Mouse (Mus musculus) limb, embryonic 14.5 days (tissue): ENCODE results near the gene Hoxd8. TPM values are rescaled to one million over a fixed set of nuclear protein-coding genes. Genes with fewer than 3 reads are reported as not detected.

ENCODE experiments used
- ATAC-seq: fragments of 200-750 bp; cut with Nextera tagmentation; 2 replicates; pipeline ENCODE4 v1.8.0; 2017; ENCODE audit warnings: low read depth, moderate number of reproducible peaks, moderate TSS enrichment; ENCODE audit not compliant: low FRiP score
- DNase-seq: peaks from one replicate; pipeline ENCODE4 v3.0.0-alpha.2; 2015; ENCODE audit warnings: low spot score
- H3K27ac ChIP-seq: fragments of 300-500 bp; sonication (generic); replicated peaks from 2 replicates; pipeline ENCODE4 v1.5.1; 2014; ENCODE audit warnings: low read depth, mild to moderate bottlenecking, low read length, moderate library complexity, mixed read lengths
- H3K27me3 ChIP-seq: fragments of 300-500 bp; sonication (generic); 2 replicates; pipeline ENCODE4 v1.6.1; 2014; ENCODE audit warnings: low read length, mixed read lengths; ENCODE audit not compliant: control insufficient read depth, insufficient read depth
- H3K36me3 ChIP-seq: fragments of 300-500 bp; sonication (generic); 2 replicates; pipeline ENCODE4 v1.6.1; 2014; ENCODE audit warnings: mild to moderate bottlenecking, low read length, moderate library complexity, mixed read lengths; ENCODE audit not compliant: control insufficient read depth, insufficient read depth
- H3K4me1 ChIP-seq: fragments of 300-500 bp; sonication (generic); 2 replicates; pipeline ENCODE4 v1.6.1; 2014; ENCODE audit warnings: antibody characterized with exemption, low read length, mixed read lengths; ENCODE audit not compliant: control insufficient read depth, insufficient read depth
- H3K4me2 ChIP-seq: fragments of 300-500 bp; sonication (generic); replicated peaks from 2 replicates; pipeline ENCODE4 v1.6.1; 2014; ENCODE audit warnings: low read depth, mild to moderate bottlenecking, low read length, moderate library complexity; ENCODE audit not compliant: severe bottlenecking
- H3K4me3 ChIP-seq: fragments of 300-500 bp; sonication (generic); replicated peaks from 2 replicates; pipeline ENCODE4 v1.5.1; 2014; ENCODE audit warnings: low read length
- H3K9ac ChIP-seq: fragments of 300-500 bp; sonication (generic); 2 replicates; pipeline ENCODE4 v1.6.1; 2014; ENCODE audit warnings: mild to moderate bottlenecking, low read depth, low read length, moderate library complexity; ENCODE audit not compliant: severe bottlenecking
- H3K9me3 ChIP-seq: fragments of 300-500 bp; sonication (generic); 2 replicates; pipeline ENCODE4 v1.6.1; 2016; ENCODE audit warnings: low read length; ENCODE audit not compliant: control insufficient read depth
- POLR2A ChIP-seq: fragments of 200-500 bp; IDR thresholded peaks from 2 replicates; pipeline ENCODE4 v1.8.0; 2012; ENCODE audit warnings: inconsistent platforms, mild to moderate bottlenecking, moderate library complexity, borderline replicate concordance; ENCODE audit not compliant: insufficient read depth, insufficient read length; ENCODE audit errors: extremely low read depth
- WGBS: fragments of 180-500 bp; shearing (Covaris S2); extraction: QIAGEN DNeasy Blood & Tissue Kit; methylation state at CpG from one replicate; pipeline ENCODE4 v1.1.7; 2014; 5-methylcytosine and 5-hydroxymethylcytosine counted together
- polyA plus RNA-seq, 2 experiments: library from polyadenylated mRNA; depleted of rRNA in 1 of 2; stranded (reverse) in 1 of 2; unstranded in 1 of 2; fragments of >200 nt; fragmentation: Nextera tagmentation in 1 of 2; extraction: Ambion mirVana in 1 of 2; gene quantifications; 2 replicates each; pipeline versions ENCODE4 v1.2.1 to v1.2.3; 2012 to 2014

The Hoxd8 gene
- polyA plus RNA-seq, 2 experiments, result 12.7 to 12.8 TPM

DNA sequence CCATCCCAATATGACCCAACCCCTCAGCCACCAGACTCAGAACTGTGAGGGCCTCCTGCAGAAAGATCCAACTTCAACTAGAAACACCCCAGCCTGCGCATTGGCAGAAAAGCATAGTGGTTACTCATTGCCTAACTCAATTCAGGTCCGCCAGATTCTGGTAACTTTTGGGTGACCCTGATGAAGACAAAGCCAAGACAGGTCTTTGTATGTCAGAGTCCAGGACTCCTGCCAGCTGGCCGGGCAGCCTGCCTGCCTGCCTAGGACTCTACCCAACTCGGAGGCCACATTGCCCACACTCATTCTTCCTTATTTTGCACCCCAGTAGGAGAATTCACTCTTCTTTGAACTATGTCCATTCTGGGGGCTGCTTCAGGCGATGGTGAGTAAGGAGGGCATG lies 22.1 kb downstream of the Hoxd8 start, which contains the start of gene Gm28230:
Gene Gm28230 (plus strand): TSS at position 178 of the 400 bp plus-strand sequence.
- H3K27ac ChIP-seq, result no peak within 1 kb of the TSS
- peaks cover 98% of the 10 kb centered on the region for H3K27me3 ChIP-seq
- no peak for TF ChIP-seq POLR2A
- peak within 1 kb of the TSS; percentile 28; the same call in 1 of the 2 replicates for H3K9ac ChIP-seq
- no peak for ATAC-seq
- peaks cover 11% of the 10 kb centered on the region for H3K4me1 ChIP-seq
- H3K9me3 ChIP-seq, result no peaks in the 10 kb centered on the region
- no peak for DNase-seq
- peak within 1 kb of the TSS; percentile 34 for H3K4me3 ChIP-seq
- H3K4me2 ChIP-seq, result peak within 1 kb of the TSS; percentile 55
- 45% methylated on average over 5 of the region's 5 CpGs for WGBS
- H3K36me3 ChIP-seq, result no peaks in the 10 kb centered on the region

DNA sequence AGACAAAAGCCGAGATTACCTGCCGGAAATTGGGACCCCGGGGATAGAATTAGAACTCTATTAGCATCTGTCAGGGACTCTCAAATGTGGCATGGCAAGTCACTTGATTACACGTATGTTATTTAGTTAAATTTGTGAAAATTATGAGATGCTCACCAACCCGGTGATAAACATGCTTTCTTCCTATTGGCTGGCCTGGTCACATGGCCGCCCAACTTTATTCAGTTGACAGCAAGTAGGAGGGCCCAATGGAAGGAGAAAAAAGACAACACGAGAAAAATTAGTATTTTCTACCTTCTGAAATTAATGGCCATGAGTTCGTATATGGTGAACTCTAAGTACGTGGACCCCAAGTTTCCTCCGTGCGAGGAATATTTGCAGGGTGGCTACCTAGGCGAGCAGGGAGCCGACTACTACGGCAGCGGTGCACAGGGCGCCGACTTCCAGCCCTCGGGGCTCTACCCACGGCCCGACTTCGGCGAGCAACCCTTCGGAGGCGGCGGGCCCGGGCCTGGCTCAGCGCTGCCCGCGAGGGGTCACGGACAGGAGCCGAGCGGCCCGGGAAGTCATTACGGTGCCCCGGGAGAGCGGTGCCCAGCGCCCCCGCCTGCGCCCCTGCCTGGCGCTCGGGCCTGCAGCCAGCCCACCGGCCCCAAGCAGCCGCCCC lies 22.7 kb downstream of the Hoxd8 start:
- 6% methylated on average over 39 of the region's 43 CpGs for WGBS
- Histone ChIP-seq H3K9ac (peak overlapping the region; percentile 28; the same call in 1 of the 2 replicates), H3K27ac (no peak overlapping the region), H3K27me3 (peaks cover 98% of the 10 kb centered on the region), H3K4me2 (peak overlapping the region; percentile 55), H3K9me3 (no peaks in the 10 kb centered on the region), H3K4me3 (peak overlapping the region; percentile 34), H3K4me1 (peaks cover 11% of the 10 kb centered on the region), H3K36me3 (no peaks in the 10 kb centered on the region)
- DNase-seq, result no peak
- TF ChIP-seq POLR2A, result no peak
- ATAC-seq, result no peak

DNA sequence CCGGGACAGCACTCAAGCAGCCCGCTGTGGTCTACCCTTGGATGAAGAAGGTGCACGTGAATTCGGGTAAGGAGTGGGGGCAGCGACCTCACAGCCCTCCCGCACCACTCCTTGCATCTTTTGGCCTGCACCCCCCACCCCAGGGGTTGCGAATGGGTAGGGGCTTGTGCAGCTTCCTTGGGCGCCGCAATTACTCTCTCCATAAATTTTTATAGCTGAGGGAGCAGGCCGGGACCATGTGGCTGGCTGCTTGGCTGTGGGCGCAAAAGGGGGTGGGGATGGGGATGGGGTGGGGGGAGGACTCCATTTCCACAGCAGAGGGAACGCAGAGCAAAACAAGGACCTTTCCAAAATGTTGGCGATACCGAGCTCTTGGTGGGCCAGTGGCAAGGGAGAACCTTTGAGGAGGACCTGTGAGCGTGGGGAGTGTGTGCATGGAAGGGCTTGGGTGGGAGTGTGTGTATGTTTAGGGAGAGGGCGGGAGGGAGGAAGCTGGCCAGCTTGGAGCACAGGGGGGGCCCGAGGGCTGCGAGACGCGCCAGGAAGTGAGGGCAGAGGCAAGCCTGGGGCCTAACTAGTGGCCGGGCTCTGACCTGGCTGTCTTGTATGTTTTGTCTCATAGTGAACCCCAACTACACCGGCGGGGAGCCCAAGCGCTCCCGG lies 23.4 kb downstream of the Hoxd8 start:
- no peak overlapping the region for H3K27ac ChIP-seq
- peak overlapping the region; percentile 28; the same call in 1 of the 2 replicates for H3K9ac ChIP-seq
- H3K36me3 ChIP-seq, result no peaks in the 10 kb centered on the region
- ATAC-seq, result 0 out of 2 replicates have a peak, but pooled peaks have one; percentile 13
- H3K4me2 ChIP-seq, result peak overlapping the region; percentile 55
- DNase-seq, result no peak
- H3K4me1 ChIP-seq, result peaks cover 13% of the 10 kb centered on the region
- WGBS, result 14% methylated on average over 25 of the region's 25 CpGs
- no peaks in the 10 kb centered on the region for H3K9me3 ChIP-seq
- no peak for TF ChIP-seq POLR2A
- H3K27me3 ChIP-seq, result peaks cover 98% of the 10 kb centered on the region
- peak overlapping the region; percentile 34 for H3K4me3 ChIP-seq

DNA sequence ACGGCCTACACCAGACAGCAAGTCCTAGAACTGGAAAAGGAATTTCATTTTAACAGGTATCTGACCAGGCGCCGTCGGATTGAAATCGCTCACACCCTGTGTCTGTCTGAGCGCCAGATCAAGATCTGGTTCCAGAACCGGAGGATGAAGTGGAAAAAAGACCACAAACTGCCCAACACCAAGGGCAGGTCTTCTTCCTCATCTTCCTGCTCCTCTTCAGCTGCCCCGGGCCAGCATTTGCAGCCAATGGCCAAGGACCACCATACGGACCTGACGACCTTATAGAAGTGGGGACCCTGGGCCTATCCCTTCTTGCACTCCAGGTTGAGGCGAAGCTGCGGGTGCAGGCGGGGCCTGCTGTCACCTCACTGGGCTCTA lies 23.9 kb downstream of the Hoxd8 start:
- no peak overlapping the region for H3K4me3 ChIP-seq
- 34% methylated on average over 13 of the region's 13 CpGs for WGBS
- no peak overlapping the region for H3K9ac ChIP-seq
- no peak overlapping the region for H3K4me2 ChIP-seq
- H3K36me3 ChIP-seq, result no peaks in the 10 kb centered on the region
- H3K9me3 ChIP-seq, result no peaks in the 10 kb centered on the region
- ATAC-seq, result no peak; the same call in 1 of the 2 replicates
- no peak for DNase-seq
- peaks cover 14% of the 10 kb centered on the region for H3K4me1 ChIP-seq
- TF ChIP-seq POLR2A, result no peak
- H3K27me3 ChIP-seq, result peaks cover 98% of the 10 kb centered on the region
- no peak overlapping the region for H3K27ac ChIP-seq

DNA sequence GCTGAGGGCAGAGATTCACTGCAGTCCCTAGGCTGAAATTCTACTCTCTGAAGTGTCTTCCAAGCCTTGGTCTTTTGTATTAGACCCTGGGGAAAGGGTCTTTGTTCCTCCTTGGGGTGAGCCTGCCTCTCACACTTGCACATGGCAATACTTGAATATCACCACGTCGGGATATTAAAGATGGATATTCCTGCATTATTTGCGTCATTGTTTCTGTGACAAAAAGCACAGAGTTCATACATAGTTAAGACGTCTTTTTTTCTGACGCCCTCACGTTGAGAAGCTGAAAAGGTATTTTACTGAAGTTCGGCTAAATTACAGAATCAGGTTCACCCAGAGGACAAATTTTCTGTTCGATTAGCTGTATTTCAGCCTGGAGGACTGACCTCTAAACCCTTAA lies 25.9 kb downstream of the Hoxd8 start:
- Histone ChIP-seq H3K27ac (no peak overlapping the region), H3K9ac (no peak overlapping the region), H3K36me3 (no peaks in the 10 kb centered on the region), H3K4me2 (no peak overlapping the region), H3K4me3 (no peak overlapping the region), H3K4me1 (peaks cover 14% of the 10 kb centered on the region), H3K9me3 (no peaks in the 10 kb centered on the region), H3K27me3 (peaks cover 98% of the 10 kb centered on the region)
- DNase-seq, result no peak
- 39% methylated on average over 8 of the region's 8 CpGs for WGBS
- ATAC-seq, result no peak
- TF ChIP-seq POLR2A, result no peak
